Mouse (Mus musculus) C2C12 (cell line): ENCODE measurements around the gene Dera.

Experiments used
- CTCF ChIP-seq: IDR thresholded peaks from one replicate; pipeline ENCODE4 v1.5.1; 2011; ENCODE audit not compliant: control insufficient read depth, insufficient read depth, insufficient read length
- FOSL1 ChIP-seq: IDR thresholded peaks from one replicate; pipeline ENCODE4 v1.8.0; 2011; ENCODE audit warnings: mild to moderate bottlenecking, low read length; ENCODE audit not compliant: poor library complexity, insufficient read depth, severe bottlenecking
- MAX ChIP-seq: IDR thresholded peaks from one replicate; pipeline ENCODE4 v1.6.1; 2011; ENCODE audit warnings: mild to moderate bottlenecking, control low read depth

DNA sequence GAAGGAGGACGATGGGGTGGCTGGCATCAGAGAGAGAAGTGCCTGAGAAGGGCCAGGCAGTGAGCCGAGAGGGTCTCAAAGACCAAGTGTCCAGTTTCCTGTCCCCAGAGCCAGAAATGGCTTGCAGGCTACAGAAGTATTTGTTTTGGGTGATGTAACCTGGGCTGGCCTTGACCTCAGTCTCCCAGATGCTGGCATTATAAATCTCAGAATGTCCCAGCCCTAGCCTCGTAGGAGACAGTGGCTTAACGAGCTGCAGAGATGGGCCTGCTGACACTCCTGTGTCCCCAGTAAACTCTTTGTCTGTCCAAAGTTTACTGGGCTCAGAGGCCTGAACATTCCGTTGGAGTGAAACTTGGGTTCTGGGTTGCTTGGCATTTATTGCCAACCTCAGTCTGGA is 55.8 kb downstream of the Dera start:
- TF ChIP-seq MAX (no peak), CTCF (no peak), FOSL1 (no peak)
